Mouse (Mus musculus) neutrophil, adult 83 days (primary cell): ENCODE data around the gene Gm9611. TPM values are rescaled to one million over a fixed set of nuclear protein-coding genes. Genes with fewer than 3 reads are reported as not detected.

Source experiments
- total RNA-seq, 2 experiments: library from RNA; stranded (reverse); gene quantifications; one replicate each; pipeline ENCODE4 v1.2.4; 2023

The Gm9611 gene
- not detected for total RNA-seq

GRCm38 (mm10) chr14:42297258-42297657 lies at the start of gene Gm9611:
Gene Gm9611 (minus strand): TSS chr14:42297358.

GRCm38 (mm10) chr14:42309910-42310309 lies 12.8 kb upstream of the Gm9611 start, which contains the start of gene Gm7995:
Gene Gm7995 (plus strand): TSS chr14:42310210.

GRCm38 (mm10) chr14:42259948-42260347 lies 37.2 kb downstream of the Gm9611 start, which contains the start of gene Gm17026:
Gene Gm17026 (minus strand): TSS chr14:42260048.

Other genes with a start within 250 kb of the Gm9611 start
- not detected for gene Gm7951, start 180.0 kb downstream of the Gm9611 start, total RNA-seq
- gene Gm17027, start 134.7 kb downstream of the Gm9611 start, total RNA-seq, result not detected
- gene Gm3573, start 106.6 kb downstream of the Gm9611 start, total RNA-seq, result not detected
- gene Gm17026, start 37.3 kb downstream of the Gm9611 start, total RNA-seq, result not detected
- not detected for gene Gm7995, start 12.9 kb upstream of the Gm9611 start, total RNA-seq
- gene Gm8005, start 142.3 kb upstream of the Gm9611 start, total RNA-seq, result not detected
- not detected for gene Gm8011, start 166.5 kb upstream of the Gm9611 start, total RNA-seq
- gene Gm8020, start 205.0 kb upstream of the Gm9611 start, total RNA-seq, result not detected
- gene Gm8024, start 226.9 kb upstream of the Gm9611 start, total RNA-seq, result not detected